Mouse (Mus musculus): Measurements from ENCODE around the gene Ccnc. TPM values are rescaled to one million over a fixed set of nuclear protein-coding genes. Genes with fewer than 3 reads are reported as not detected.

Gene Ccnc
- 40.8 TPM for polyA plus RNA-seq (2017; shearing (Covaris generic))

GRCm38 (mm10) chr4:21727615-21728165 lies at the start of gene Ccnc:
TSS of gene Ccnc (plus strand) at chr4:21727701.

GRCm38 (mm10) chr4:21685595-21686091 lies 41.9 kb upstream of the Ccnc start, which contains the start of gene Prdm13:
TSS of gene Prdm13 (minus strand) at chr4:21685963.

GRCm38 (mm10) chr4:21766863-21767304 lies 39.4 kb downstream of the Ccnc start, which contains the start of the genes Usp45 and Tstd3:
TSS of gene Usp45 (plus strand) at chr4:21767156.
TSS of gene Tstd3 (minus strand) at chr4:21767212.

Other genes starting within 250 kb of the Ccnc start
- gene Prdm13, start 41.7 kb upstream of the Ccnc start, polyA plus RNA-seq (2017; shearing (Covaris generic)): not detected
- 32.0 TPM for gene Usp45, start 39.5 kb downstream of the Ccnc start, polyA plus RNA-seq (2017; shearing (Covaris generic))
- gene Tstd3, start 39.5 kb downstream of the Ccnc start, polyA plus RNA-seq (2017; shearing (Covaris generic)): 22.9 TPM
- 185 TPM for gene Pnisr, start 119.9 kb downstream of the Ccnc start, polyA plus RNA-seq (2017; shearing (Covaris generic))
- gene Coq3, start 152.0 kb downstream of the Ccnc start, polyA plus RNA-seq (2017; shearing (Covaris generic)): 12.9 TPM
- not detected for gene Faxc, start 203.6 kb downstream of the Ccnc start, polyA plus RNA-seq (2017; shearing (Covaris generic))